Mouse (Mus musculus): ENCODE results near the gene Mfap3.
A peak's percentile ranks its signal among the peaks of the same experiment; 100 is the strongest.
"Not testable (repeated sequence)": the region's sequence is repeated elsewhere in the genome, so short reads cannot be mapped to it uniquely, and the experiment has no call there.

Mfap3 gene

DNA sequence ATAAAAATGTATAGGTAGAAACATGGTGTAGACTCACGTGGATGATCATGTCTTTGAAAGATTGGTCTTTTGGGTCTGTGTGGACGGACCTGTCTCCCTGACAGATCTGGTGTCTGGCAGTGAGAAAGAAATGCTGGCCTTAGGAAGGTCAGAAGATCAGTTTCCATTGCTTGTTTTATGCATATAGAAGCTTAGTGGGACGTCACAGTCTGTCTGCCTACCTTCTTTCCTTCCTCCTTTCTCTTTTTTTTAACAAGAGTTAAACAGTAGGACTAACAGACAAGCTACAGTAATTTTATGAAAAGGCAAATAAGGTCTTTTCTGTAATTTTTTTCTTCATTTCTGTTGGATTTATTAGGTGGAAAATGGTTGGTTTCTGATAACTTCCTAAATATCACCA lies 10.6 kb downstream of the Mfap3 start:
- DNase-seq (ENCODE audit: low spot score): no peak

DNA sequence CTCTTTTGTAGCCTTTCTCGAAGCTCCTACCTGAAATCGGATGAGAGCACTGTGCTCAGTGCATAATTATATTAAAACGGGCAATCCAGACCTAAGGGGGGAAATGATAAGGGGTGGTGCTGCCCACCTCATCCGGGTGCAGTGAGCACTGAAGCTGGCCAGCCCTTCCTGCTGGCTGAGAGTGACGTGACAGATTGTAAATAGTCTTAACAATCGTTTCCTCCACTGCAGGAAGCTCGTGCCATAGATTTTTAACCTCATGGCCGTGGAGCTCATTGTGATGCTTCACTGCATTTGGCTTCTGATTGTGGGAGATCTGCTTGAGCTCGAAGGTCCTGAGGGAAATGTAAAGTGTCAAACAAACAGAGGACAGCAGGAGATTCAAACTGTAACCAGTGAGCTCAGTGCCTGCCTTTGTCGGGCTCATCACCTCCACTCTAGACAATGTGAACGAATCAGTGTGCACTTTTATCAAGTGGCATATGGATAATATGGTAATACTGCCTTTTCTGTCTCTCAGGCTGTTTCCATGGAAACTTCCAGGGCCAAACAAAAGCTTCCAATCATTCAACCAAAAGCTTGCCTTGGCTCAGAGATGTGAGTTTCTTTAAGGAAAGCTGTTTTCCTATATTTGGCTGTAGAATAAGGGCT lies 13.0 kb downstream of the Mfap3 start:
- no peak for DNase-seq (ENCODE audit: low spot score)

GRCm38 (mm10) chr11:57532306-57532705 lies 13.8 kb downstream of the Mfap3 start:
- DNase-seq (ENCODE audit: low spot score): no peak

- DNase-seq (ENCODE audit: low spot score): no peak
Measured at GRCm38 (mm10) chr11:57535912-57536311, 17.4 kb downstream of the Mfap3 start.

DNA sequence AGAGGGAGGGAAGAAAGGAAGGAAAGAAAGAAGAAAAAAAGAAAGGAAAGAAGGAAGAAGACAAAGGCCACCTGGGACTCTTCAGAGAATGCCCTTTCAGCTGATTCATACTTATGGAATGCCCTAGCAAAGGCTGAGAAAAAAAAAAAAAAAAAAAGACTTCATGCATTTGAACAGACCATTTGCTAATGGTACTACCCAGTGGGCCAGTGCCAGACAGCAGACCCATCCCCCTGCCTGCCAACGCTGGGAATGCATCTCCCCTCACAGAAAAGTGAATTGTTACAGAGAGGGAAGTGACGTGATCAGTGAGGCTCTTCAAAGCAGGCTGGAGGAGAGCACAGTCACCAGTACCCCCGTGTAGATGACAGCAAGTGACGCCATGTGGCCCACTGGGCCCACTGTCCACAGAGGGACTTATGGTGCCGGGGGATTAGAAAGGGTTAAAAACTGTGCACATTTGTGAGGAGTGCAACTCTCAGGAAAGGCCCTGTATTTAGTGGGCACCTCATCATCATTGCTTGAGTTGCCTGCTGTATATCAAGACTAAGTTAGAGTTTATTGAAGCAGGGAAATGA lies 21.5 kb downstream of the Mfap3 start:
- DNase-seq (ENCODE audit: low spot score): no peak

- DNase-seq (ENCODE audit: low spot score): no peak
Measured at GRCm38 (mm10) chr11:57540681-57541080, 22.2 kb downstream of the Mfap3 start.

GRCm38 (mm10) chr11:57548618-57549550 lies 30.4 kb downstream of the Mfap3 start:
- DNase-seq (ENCODE audit: low spot score): peak; percentile 72

DNA sequence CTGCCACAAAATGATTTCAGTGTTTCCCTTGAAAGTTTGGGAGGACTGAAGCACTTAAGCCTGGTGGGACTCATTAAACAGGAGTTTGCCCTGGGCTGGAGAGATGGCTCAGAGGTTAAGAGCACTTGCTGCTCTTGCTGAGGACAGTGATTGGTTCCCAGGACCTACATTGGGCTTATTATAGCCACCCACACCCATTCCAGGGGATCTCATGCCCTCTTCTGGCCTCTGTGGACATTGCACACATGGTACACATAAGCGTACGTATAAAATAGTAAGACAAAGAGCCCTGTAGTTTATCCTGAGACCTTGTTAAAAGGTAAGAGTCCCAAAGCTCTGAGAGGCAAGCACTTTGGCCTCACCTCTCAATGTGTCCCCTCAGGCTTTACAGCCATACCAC lies 31.8 kb downstream of the Mfap3 start:
- DNase-seq (ENCODE audit: low spot score): no peak

GRCm38 (mm10) chr11:57551016-57551415 lies 32.6 kb downstream of the Mfap3 start:
- DNase-seq (ENCODE audit: low spot score): no peak

GRCm38 (mm10) chr11:57553015-57553780 lies 34.7 kb downstream of the Mfap3 start:
- no peak for DNase-seq (ENCODE audit: low spot score)

DNA sequence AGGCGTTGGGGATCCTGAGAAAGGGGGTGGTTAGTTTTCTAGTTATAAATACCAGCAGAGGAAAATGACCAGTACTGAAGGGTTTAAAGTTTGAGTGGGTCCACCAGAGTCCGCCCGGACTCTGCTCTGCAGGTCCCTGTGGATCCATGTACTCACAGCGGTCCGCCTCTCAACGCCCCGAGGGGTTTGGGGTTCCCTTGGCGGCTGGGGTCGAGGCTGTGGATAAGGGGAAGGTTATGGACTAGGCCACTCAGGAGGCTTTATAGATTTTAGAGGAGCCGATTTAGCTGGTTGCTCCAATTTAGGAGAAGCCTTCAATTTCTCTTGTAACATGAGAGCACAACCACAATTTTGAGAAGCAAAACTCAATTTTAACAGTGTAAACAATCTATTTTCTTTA lies 39.5 kb downstream of the Mfap3 start:
- DNase-seq (ENCODE audit: low spot score): not testable (repeated sequence)

DNA sequence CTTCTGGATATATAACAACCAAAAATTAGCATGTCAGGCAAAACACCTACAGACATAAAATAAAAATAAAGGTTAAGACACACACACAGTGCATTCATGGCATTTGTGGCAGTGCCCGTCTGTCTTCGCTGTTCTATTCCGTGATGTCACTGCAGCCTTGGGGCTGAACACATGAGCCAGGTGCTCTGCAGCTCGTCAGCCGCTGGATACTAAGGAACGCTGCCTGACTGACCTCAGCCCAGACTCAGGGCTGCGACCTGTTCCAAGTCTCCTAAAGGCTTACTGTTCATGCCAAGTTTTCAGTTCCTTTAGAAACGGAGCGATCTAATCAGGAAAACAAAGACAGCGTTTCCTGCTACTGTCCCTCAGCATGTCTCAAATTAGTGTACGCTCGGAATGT lies 46.1 kb downstream of the Mfap3 start:
- no peak for DNase-seq (ENCODE audit: low spot score)

GRCm38 (mm10) chr11:57566091-57567035 lies 47.9 kb downstream of the Mfap3 start:
- DNase-seq (ENCODE audit: low spot score): no peak

- DNase-seq (ENCODE audit: low spot score): no peak
Measured at GRCm38 (mm10) chr11:57568950-57569490, 50.6 kb downstream of the Mfap3 start.

DNA sequence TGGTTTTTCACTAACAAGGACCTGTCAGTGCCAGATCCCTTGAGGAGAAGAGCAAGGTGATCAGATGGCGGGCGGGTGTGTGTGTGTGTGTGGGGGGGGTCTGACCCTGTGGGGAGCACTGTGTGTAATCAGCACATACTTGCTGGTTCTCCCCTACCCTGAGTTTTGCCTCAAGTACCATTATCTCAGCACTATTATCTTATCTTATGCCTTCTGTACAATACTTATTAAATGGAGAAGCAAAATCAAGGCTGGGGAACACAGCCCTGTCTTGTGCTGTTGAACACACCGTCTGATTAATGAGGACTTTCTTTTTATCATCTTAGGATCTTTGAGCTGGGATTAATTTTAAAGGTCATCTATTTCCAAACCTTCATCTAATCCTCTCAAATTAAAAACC lies 52.6 kb downstream of the Mfap3 start:
- DNase-seq (ENCODE audit: low spot score): no peak

- DNase-seq (ENCODE audit: low spot score): no peak
Measured at GRCm38 (mm10) chr11:57573686-57574274, 55.3 kb downstream of the Mfap3 start.

DNA sequence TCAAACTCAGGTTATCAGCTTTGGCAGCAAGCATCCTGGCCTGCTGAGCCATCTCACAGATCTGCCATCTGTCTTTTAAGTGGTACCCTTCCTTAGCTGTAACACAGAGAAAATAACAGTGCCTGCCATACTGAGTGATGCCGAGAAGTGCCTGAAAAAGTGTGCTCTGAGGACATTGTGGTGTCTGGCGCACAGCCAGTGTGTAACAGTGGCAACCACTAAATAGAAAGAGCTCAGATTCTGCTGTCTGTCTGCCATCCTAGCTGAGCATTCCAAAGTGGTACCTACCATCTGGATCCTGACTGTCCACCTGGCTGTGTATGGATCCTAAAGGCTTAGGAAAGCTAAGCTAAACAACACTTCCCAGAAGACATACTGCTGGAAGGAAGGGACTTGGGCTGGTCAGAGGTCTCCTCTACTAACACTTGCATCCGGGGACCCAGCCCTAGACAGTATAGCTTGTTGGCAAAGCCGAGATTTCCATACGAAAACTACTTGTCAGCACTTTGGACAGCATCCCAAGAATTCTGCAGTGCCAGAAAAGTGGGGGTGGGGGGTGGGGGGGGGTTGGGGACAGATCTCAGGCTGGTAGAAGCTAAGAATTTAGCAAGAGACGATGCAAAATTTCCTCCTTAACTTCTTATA lies 58.5 kb downstream of the Mfap3 start:
- no peak for DNase-seq (ENCODE audit: low spot score)

- no peak for DNase-seq (ENCODE audit: low spot score)
Measured at GRCm38 (mm10) chr11:57582818-57583635, 64.6 kb downstream of the Mfap3 start.
